Mouse (Mus musculus) kidney, adult 2 months (tissue): ENCODE data around the gene Tctex1d4.
A peak's percentile ranks its signal among the peaks of the same experiment; 100 is the strongest.

Experiments used
- CTCF ChIP-seq: fragments of 200-500 bp; conservative IDR thresholded peaks from 2 replicates; pipeline ENCODE4 v1.5.1; 2011; ENCODE audit warnings: low read depth, mild to moderate bottlenecking, control low read depth, low read length, moderate library complexity, mixed read lengths; ENCODE audit not compliant: insufficient read depth, insufficient read length
- POLR2A ChIP-seq: fragments of 200-500 bp; IDR thresholded peaks from one replicate; pipeline ENCODE4 v1.6.1; 2011; ENCODE audit warnings: low read depth, low read length, control low read depth

DNA sequence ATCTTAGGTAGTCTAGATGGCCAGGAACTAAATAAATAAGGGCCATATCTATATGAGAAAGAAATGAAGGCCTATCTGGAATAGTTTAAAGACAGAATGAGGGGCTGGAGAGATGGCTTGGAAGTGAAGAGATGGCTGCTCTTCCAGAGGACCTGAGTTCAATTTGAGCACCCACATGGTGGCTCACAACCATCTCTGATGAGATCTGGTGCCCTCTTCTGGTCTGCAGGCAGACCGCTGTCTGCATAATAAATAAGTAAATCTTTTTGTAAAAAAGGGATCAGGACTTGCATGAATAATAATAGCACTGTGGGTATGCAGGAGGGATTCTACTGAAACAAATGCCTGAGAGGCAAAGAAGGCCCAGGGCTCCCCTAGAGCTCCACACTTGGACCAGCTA, 13.4 kb upstream of the Tctex1d4 start:
- TF ChIP-seq CTCF (0 out of 2 replicates have a peak, but pooled peaks have one; percentile 9), POLR2A (no peak)
